8 mouse cellular contexts compared by ENCODE assay signal in genomic region chr8:119380619-119381018, GRCm38 (mm10). TPM values are rescaled to one million over a fixed set of nuclear protein-coding genes. Genes with fewer than 3 reads are reported as not detected.
DNase-seq lines count a peak whose midpoint lies in the region; ATAC-seq and TF ChIP-seq lines count a peak whose summit lies in the region.

No protein-coding gene starts in this region.

- H3K27me3 ChIP-seq in heart, postnatal 0 days (ENCODE audit: control insufficient read depth, insufficient read depth, low read length), result no peaks in the 10 kb centered on the region
- peaks cover 15% of the 10 kb centered on the region for H3K27me3 ChIP-seq in C2C12 (ENCODE audit: control insufficient read depth, insufficient read depth, insufficient read length)
- no peaks in the 10 kb centered on the region for H3K27me3 ChIP-seq in hindbrain, postnatal 0 days (ENCODE audit: insufficient read depth, low read length)
- H3K27me3 ChIP-seq in stomach, postnatal 0 days (ENCODE audit: control insufficient read depth, insufficient read depth, low read length), result no peaks in the 10 kb centered on the region

- no peak for TF ChIP-seq EP300 in heart, postnatal 0 days (IDR thresholded peaks at IDR 0.05; ENCODE audit: low read depth)
- no peak for TF ChIP-seq EP300 in stomach, postnatal 0 days (optimal IDR thresholded peaks at IDR 0.05)

- no peak overlapping the region for H3K27ac ChIP-seq in heart, postnatal 0 days (ENCODE audit: low read depth)
- H3K27ac ChIP-seq in hindbrain, postnatal 0 days, result no peak overlapping the region
- no peak overlapping the region for H3K27ac ChIP-seq in stomach, postnatal 0 days (replicated peaks)

- H3K4me2 ChIP-seq in heart, postnatal 0 days (ENCODE audit: low read depth, low read length), result no peak overlapping the region
- no peak overlapping the region for H3K4me2 ChIP-seq in hindbrain, postnatal 0 days (ENCODE audit: low read depth, low read length)
- no peak overlapping the region for H3K4me2 ChIP-seq in stomach, postnatal 0 days (replicated peaks; ENCODE audit: low read depth)

- no peaks in the 10 kb centered on the region for H3K9me3 ChIP-seq in heart, postnatal 0 days (replicated peaks; ENCODE audit: control insufficient read depth, low read length)
- H3K9me3 ChIP-seq in hindbrain, postnatal 0 days (ENCODE audit: low read length), result no peaks in the 10 kb centered on the region
- H3K9me3 ChIP-seq in stomach, postnatal 0 days (ENCODE audit: control insufficient read depth, low read length), result no peaks in the 10 kb centered on the region

- no peak overlapping the region for H3ac ChIP-seq in C2C12 (ENCODE audit: control insufficient read depth, insufficient read length, low read depth)

- 31% methylated on average over 4 of the region's 4 CpGs for WGBS in heart, postnatal 0 days
- WGBS in hindbrain, postnatal 0 days, result 37% methylated on average over 4 of the region's 4 CpGs
- 37% methylated on average over 4 of the region's 4 CpGs for WGBS in stomach, postnatal 0 days

- H3K79me2 ChIP-seq in C2C12 (ENCODE audit: control insufficient read depth, insufficient read depth), result no peaks in the 10 kb centered on the region

- H3K4me3 ChIP-seq in heart, postnatal 0 days (ENCODE audit: low read depth, low read length), result no peak overlapping the region
- no peak overlapping the region for H3K4me3 ChIP-seq in C2C12 (ENCODE audit: insufficient read depth, poor library complexity, severe bottlenecking)
- no peak overlapping the region for H3K4me3 ChIP-seq in hindbrain, postnatal 0 days (ENCODE audit: low read length)
- H3K4me3 ChIP-seq in stomach, postnatal 0 days (ENCODE audit: low read depth, low read length), result no peak overlapping the region

- no peak overlapping the region for H3K9ac ChIP-seq in heart, postnatal 0 days (replicated peaks; ENCODE audit: low read depth, low read length)
- H3K9ac ChIP-seq in hindbrain, postnatal 0 days (replicated peaks; ENCODE audit: low read length), result no peak overlapping the region
- H3K9ac ChIP-seq in stomach, postnatal 0 days (ENCODE audit: low read length), result no peak overlapping the region

- no peak for ATAC-seq in heart, postnatal 0 days (ENCODE audit: insufficient read depth, low read depth)
- ATAC-seq in hindbrain, postnatal 0 days, result no peak
- no peak for ATAC-seq in stomach, postnatal 0 days (ENCODE audit: low FRiP score, low TSS enrichment)

- H3K79me3 ChIP-seq in C2C12 (ENCODE audit: low read depth), result no peaks in the 10 kb centered on the region

- DNase-seq in heart, postnatal 0 days (ENCODE audit: low spot score), result no peak
- no peak for DNase-seq in heart, adult 9 months (ENCODE audit: low spot score in 2 of 2)
- DNase-seq in WW6 (ENCODE audit: low read depth, low spot score), result peak; percentile 53
- DNase-seq in hindbrain, postnatal 0 days (ENCODE audit: low spot score), result peak; percentile 26
- DNase-seq in stomach, postnatal 0 days (ENCODE audit: low spot score), result peak; percentile 49
- DNase-seq in layer of hippocampus, postnatal 14 days (ENCODE audit: low spot score in 2 of 2), result no peak
- DNase-seq in urinary bladder, adult 2 months (ENCODE audit: low spot score), result no peak

- H3K4me1 ChIP-seq in heart, postnatal 0 days (ENCODE audit: control insufficient read depth, insufficient read depth), result no peaks in the 10 kb centered on the region
- H3K4me1 ChIP-seq in hindbrain, postnatal 0 days (ENCODE audit: insufficient read depth, low read length), result no peaks in the 10 kb centered on the region
- no peaks in the 10 kb centered on the region for H3K4me1 ChIP-seq in stomach, postnatal 0 days (replicated peaks; ENCODE audit: control insufficient read depth, insufficient read depth)

- no peaks in the 10 kb centered on the region for H3K36me3 ChIP-seq in heart, postnatal 0 days (replicated peaks; ENCODE audit: control insufficient read depth, insufficient read depth, low read length)
- no peaks in the 10 kb centered on the region for H3K36me3 ChIP-seq in C2C12 (ENCODE audit: control insufficient read depth, insufficient read depth)
- H3K36me3 ChIP-seq in hindbrain, postnatal 0 days (ENCODE audit: insufficient read depth, low read length), result no peaks in the 10 kb centered on the region
- no peaks in the 10 kb centered on the region for H3K36me3 ChIP-seq in stomach, postnatal 0 days (ENCODE audit: control insufficient read depth, insufficient read depth, low read length)

- peak; percentile 47 for TF ChIP-seq CTCF in heart, postnatal 0 days (IDR thresholded peaks at IDR 0.05; ENCODE audit: low read depth)
- TF ChIP-seq CTCF in C2C12 (IDR thresholded peaks at IDR 0.05; ENCODE audit: control insufficient read depth, insufficient read depth, insufficient read length), result peak; percentile 16
- TF ChIP-seq CTCF in hindbrain, postnatal 0 days (IDR thresholded peaks at IDR 0.05; ENCODE audit: low read depth), result peak; percentile 55
- peak; percentile 73 for TF ChIP-seq CTCF in stomach, postnatal 0 days (IDR thresholded peaks at IDR 0.05; ENCODE audit: low read depth)

TF ChIP-seq in C2C12, 6 proteins besides CTCF, POLR2A, EP300 and RAD21:
- TF ChIP-seq MAX (IDR thresholded peaks at IDR 0.05), result no peak
- TF ChIP-seq USF1 (IDR thresholded peaks at IDR 0.05; ENCODE audit: low read depth), result no peak
- no peak for TF ChIP-seq CEBPB (IDR thresholded peaks at IDR 0.05; ENCODE audit: low read depth)
- TF ChIP-seq MYOG (IDR thresholded peaks at IDR 0.05; ENCODE audit: control insufficient read depth, extremely low read depth, insufficient read length), result no peak

RNA-seq across cellular contexts. Expression of gene Mlycd, which starts 14.1 kb away (rescaled TPM):
- 72.2 and 109 TPM in 2 replicates for total RNA-seq in heart, postnatal 0 days (2014; rRNA removed; ENCODE audit: low replicate concordance)
- 75.1 and 77.5 TPM in 2 replicates for polyA plus RNA-seq in heart, postnatal 0 days (2015; fragmentation: Nextera tagmentation; extraction: Ambion mirVana)
- 7.5 TPM for polyA plus RNA-seq in C2C12 (2012; fragmentation: generic; extraction: Trizol)
- total RNA-seq in hindbrain, postnatal 0 days (2014; rRNA removed), result 36.6 and 37.2 TPM in 2 replicates
- polyA plus RNA-seq in hindbrain, postnatal 0 days (2015; fragmentation: Nextera tagmentation; extraction: Ambion mirVana), result 20.0 TPM in 2 replicates
- polyA plus RNA-seq in stomach, postnatal 0 days (2015; fragmentation: Nextera tagmentation; extraction: Ambion mirVana), result 22.0 and 24.0 TPM in 2 replicates
- total RNA-seq in layer of hippocampus, postnatal 14 days (2021), result 10 to 100 TPM; 24.1 to 27.0 TPM
- polyA plus RNA-seq in urinary bladder, adult 2 months (2012; rRNA removed), result 21.6 and 23.2 TPM in 2 replicates

RNA-seq across cellular contexts. Expression of gene Hsbp1, which starts 36.3 kb away (rescaled TPM):
- 131 and 134 TPM in 2 replicates for total RNA-seq in heart, postnatal 0 days (2014; rRNA removed; ENCODE audit: low replicate concordance)
- 328 and 340 TPM in 2 replicates for polyA plus RNA-seq in heart, postnatal 0 days (2015; fragmentation: Nextera tagmentation; extraction: Ambion mirVana)
- 135 TPM for polyA plus RNA-seq in C2C12 (2012; fragmentation: generic; extraction: Trizol)
- total RNA-seq in hindbrain, postnatal 0 days (2014; rRNA removed), result 297 and 301 TPM in 2 replicates
- polyA plus RNA-seq in hindbrain, postnatal 0 days (2015; fragmentation: Nextera tagmentation; extraction: Ambion mirVana), result 995 and 1,006 TPM in 2 replicates
- 245 and 246 TPM in 2 replicates for polyA plus RNA-seq in stomach, postnatal 0 days (2015; fragmentation: Nextera tagmentation; extraction: Ambion mirVana)
- 100 to 1,000 TPM; 540 to 542 TPM for total RNA-seq in layer of hippocampus, postnatal 14 days (2021)
- polyA plus RNA-seq in urinary bladder, adult 2 months (2012; rRNA removed), result 215 and 252 TPM in 2 replicates

RNA-seq across cellular contexts. Expression of gene Osgin1, which starts 53.3 kb away (rescaled TPM):
- total RNA-seq in heart, postnatal 0 days (2014; rRNA removed; ENCODE audit: low replicate concordance), result not detected in 2 replicates
- 0.38 and 1.0 TPM in 2 replicates for polyA plus RNA-seq in heart, postnatal 0 days (2015; fragmentation: Nextera tagmentation; extraction: Ambion mirVana)
- 18.1 TPM for polyA plus RNA-seq in C2C12 (2012; fragmentation: generic; extraction: Trizol)
- total RNA-seq in hindbrain, postnatal 0 days (2014; rRNA removed), result not detected in 2 replicates
- 0.29 and 0.45 TPM in 2 replicates for polyA plus RNA-seq in hindbrain, postnatal 0 days (2015; fragmentation: Nextera tagmentation; extraction: Ambion mirVana)
- 11.4 and 14.5 TPM in 2 replicates for polyA plus RNA-seq in stomach, postnatal 0 days (2015; fragmentation: Nextera tagmentation; extraction: Ambion mirVana)
- 1 to 10 TPM in 1 of 2 experiments, under 1 TPM in 1; 0.19 to 1.2 TPM for total RNA-seq in layer of hippocampus, postnatal 14 days (2021)
- 69.4 and 84.6 TPM in 2 replicates for polyA plus RNA-seq in urinary bladder, adult 2 months (2012; rRNA removed)

Comparison
In these comparisons a context has a peak if more than half of its experiments do, and no peak if none do; other contexts are left out.
1. DNase-seq: peak in WW6 (single experiment), hindbrain, postnatal 0 days (single experiment) and stomach, postnatal 0 days (single experiment); none in heart, postnatal 0 days (single experiment), heart, adult 9 months (0 of 2), layer of hippocampus, postnatal 14 days (0 of 2) and urinary bladder, adult 2 months (single experiment).
2. CTCF ChIP-seq: peak in every context shown above with its lines; median percentile 73 in stomach, postnatal 0 days; 55 in hindbrain, postnatal 0 days; 47 in heart, postnatal 0 days; 16 in C2C12.